Mouse (Mus musculus): ENCODE data around the gene Prmt7. TPM values are rescaled to one million over a fixed set of nuclear protein-coding genes. Genes with fewer than 3 reads are reported as not detected.
A peak's percentile ranks its signal among the peaks of the same experiment; 100 is the strongest.

Prmt7 gene
- total RNA-seq (2012; rRNA removed) (71.2 and 74.5 TPM in 2 replicates), polyA plus RNA-seq (2012; ENCODE audit: insufficient read depth in 1 of 2, insufficient read length in 2 of 2, low read depth in 1 of 2, low replicate concordance in 2 of 2, missing spikeins in 1 of 2) (10 to 100 TPM in 1 of 2 experiments, not detected in 1; 63.3 TPM)

GRCm38 (mm10) chr8:106210821-106211345, at the start of gene Prmt7, which contains the start of gene Slc7a6os:
Gene Prmt7, plus strand, starts transcription at chr8:106210936.
Gene Slc7a6os, minus strand, starts transcription at chr8:106210935.
- peak within 1 kb of the TSS; percentile 73 for H3K27ac ChIP-seq (ENCODE audit: control insufficient read depth, low read depth, low read length)
- peaks cover 39% of the 10 kb centered on the region for H3K79me2 ChIP-seq (ENCODE audit: control insufficient read depth, insufficient read depth, low read length, poor library complexity)
- peak; percentile 95 for DNase-seq (ENCODE audit: low read depth, low spot score)
- H3K4me3 ChIP-seq (ENCODE audit: control insufficient read depth in 1 of 2, insufficient read depth in 1 of 2, low read depth in 2 of 2, low read length in 2 of 2): peak within 1 kb of the TSS; percentile 83 to 95
- no peaks in the 10 kb centered on the region for H3K27me3 ChIP-seq (ENCODE audit: control insufficient read depth in 1 of 2, insufficient read depth in 2 of 2, low read length in 2 of 2)
- peaks cover 0 to 2% of the 10 kb centered on the region in 2 experiments; a peak in 1 of 4 replicates for H3K4me1 ChIP-seq (ENCODE audit: control insufficient read depth in 1 of 2, insufficient read depth in 2 of 2, low read length in 2 of 2)
- H3K9me3 ChIP-seq (replicated peaks; ENCODE audit: insufficient read depth, low read length): no peaks in the 10 kb centered on the region
- peak within 1 kb of the TSS; percentile 88 for H3K9ac ChIP-seq (ENCODE audit: control insufficient read depth, low read depth, low read length, poor library complexity, severe bottlenecking)
- peaks cover 16 to 22% of the 10 kb centered on the region in 2 experiments for H3K36me3 ChIP-seq (ENCODE audit: control insufficient read depth in 1 of 2, insufficient read depth in 2 of 2, low read length in 2 of 2)
- TF ChIP-seq E2F4 (IDR thresholded peaks at IDR 0.05; ENCODE audit: borderline replicate concordance, low read depth, low read length) (no peak; the same call in 1 of the 2 replicates), MXI1 (IDR thresholded peaks at IDR 0.05; ENCODE audit: low read depth, low read length) (peak; percentile 98), CHD2 (IDR thresholded peaks at IDR 0.05; ENCODE audit: low read length) (no peak), TAL1 (IDR thresholded peaks at IDR 0.05; ENCODE audit: low read length) (no peak), ZMIZ1 (IDR thresholded peaks at IDR 0.05; ENCODE audit: low read depth, low read length) (no peak; the same call in none of the 2 replicates), EP300 (IDR thresholded peaks at IDR 0.05; ENCODE audit: low read depth in 1 of 2, low read length in 2 of 2) (peak in 1 of 2 experiments; percentile 47; a peak in 2 of 4 replicates), RAD21 (IDR thresholded peaks at IDR 0.05; ENCODE audit: low read depth, low read length) (no peak), MYC (IDR thresholded peaks at IDR 0.05; ENCODE audit: low read depth, low read length) (peak; percentile 96), ETS1 (IDR thresholded peaks at IDR 0.05; ENCODE audit: low read depth, low read length) (0 out of 2 replicates have a peak, but pooled peaks have one; percentile 31), POLR2A (IDR thresholded peaks at IDR 0.05; ENCODE audit: control insufficient read depth in 1 of 2, insufficient read depth in 1 of 2, low read depth in 1 of 2, low read length in 2 of 2, poor library complexity in 1 of 2) (peak; percentile 97 to 99), USF2 (IDR thresholded peaks at IDR 0.05; ENCODE audit: borderline replicate concordance in 1 of 2, insufficient read depth in 1 of 2, low read depth in 1 of 2, low read length in 2 of 2) (no peak), MEF2A (IDR thresholded peaks at IDR 0.05; ENCODE audit: extremely low read depth, insufficient replicate concordance, low read depth, low read length, poor library complexity, severe bottlenecking) (no peak), POLR2AphosphoS2 (IDR thresholded peaks at IDR 0.05; ENCODE audit: low read length) (peak; percentile 97), MAFK (IDR thresholded peaks at IDR 0.05; ENCODE audit: borderline replicate concordance, low read depth, low read length) (no peak), USF1 (IDR thresholded peaks at IDR 0.05; ENCODE audit: low read depth, low read length) (no peak), SMC3 (IDR thresholded peaks at IDR 0.05; ENCODE audit: low read depth, low read length) (no peak), MAX (IDR thresholded peaks at IDR 0.05; ENCODE audit: low read length) (peak; percentile 88), BHLHE40 (IDR thresholded peaks at IDR 0.05; ENCODE audit: borderline replicate concordance, low read depth, low read length) (0 out of 2 replicates have a peak, but pooled peaks have one; percentile 27), POLR2AphosphoS5 (IDR thresholded peaks at IDR 0.05; ENCODE audit: borderline replicate concordance, low read depth, low read length) (peak; percentile 78; the same call in 1 of the 2 replicates), CHD1 (IDR thresholded peaks at IDR 0.05; ENCODE audit: low read depth, low read length) (peak; percentile 15; the same call in 1 of the 2 replicates), ELF1 (IDR thresholded peaks at IDR 0.05; ENCODE audit: low read depth, low read length) (peak; percentile 90), MAZ (IDR thresholded peaks at IDR 0.05; ENCODE audit: low read depth, low read length) (peak; percentile 92), TCF12 (IDR thresholded peaks at IDR 0.05; ENCODE audit: low read depth, low read length) (peak; percentile 78), GABPA (IDR thresholded peaks at IDR 0.05; ENCODE audit: low read depth, low read length) (no peak), ZKSCAN1 (IDR thresholded peaks at IDR 0.05; ENCODE audit: low read depth, low read length) (no peak), SIN3A (IDR thresholded peaks at IDR 0.05; ENCODE audit: low read length) (peak; percentile 81), RCOR1 (IDR thresholded peaks at IDR 0.05; ENCODE audit: low read depth, low read length) (peak; percentile 19; the same call in 1 of the 2 replicates), MYB (IDR thresholded peaks at IDR 0.05; ENCODE audit: low read depth, low read length) (no peak), NELFE (IDR thresholded peaks at IDR 0.05; ENCODE audit: low read depth, low read length) (peak; percentile 98), GATA1 (IDR thresholded peaks at IDR 0.05; ENCODE audit: low read depth, low read length) (no peak), ZNF384 (IDR thresholded peaks at IDR 0.05; ENCODE audit: low read depth, low read length) (no peak), JUND (IDR thresholded peaks at IDR 0.05; ENCODE audit: low read depth, low read length) (no peak), KAT2A (conservative IDR thresholded peaks at IDR 0.05; ENCODE audit: low read depth, low read length) (peak; percentile 80; the same call in 1 of the 2 replicates), NRF1 (IDR thresholded peaks at IDR 0.05; ENCODE audit: insufficient read depth, low read depth, low read length, poor library complexity, severe bottlenecking) (0 out of 2 replicates have a peak, but pooled peaks have one; percentile 37), UBTF (IDR thresholded peaks at IDR 0.05; ENCODE audit: borderline replicate concordance, insufficient read depth, low read depth, low read length) (peak; percentile 77; the same call in 1 of the 2 replicates), TBP (IDR thresholded peaks at IDR 0.05; ENCODE audit: low read depth, low read length) (peak; percentile 85)
